ENCODE assay signal across 10 mouse cellular contexts in the genomic region with DNA sequence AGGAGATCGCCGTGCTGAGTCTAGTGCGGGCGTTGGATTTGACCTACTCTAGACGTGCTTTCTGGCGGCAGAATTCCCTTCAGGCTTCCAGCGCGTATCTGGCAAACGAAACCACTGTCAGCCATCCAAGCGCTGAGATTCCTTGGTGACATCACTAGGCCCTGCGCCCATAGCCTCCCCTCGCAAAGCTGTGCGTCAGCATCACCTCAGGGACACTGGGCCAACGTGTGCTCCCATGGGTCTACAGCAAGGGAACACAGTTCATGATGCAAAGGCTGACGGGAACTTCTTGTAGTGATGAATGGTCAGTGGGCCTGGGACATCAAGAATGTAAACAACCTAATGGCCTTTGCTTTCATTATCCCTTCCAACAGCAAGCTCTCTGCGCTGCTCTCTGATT.
A peak's percentile ranks its signal among the peaks of the same experiment; 100 is the strongest.
DNase-seq lines count a peak whose midpoint lies in the region; ATAC-seq and TF ChIP-seq lines count a peak whose summit lies in the region.
"Had no signal": no experiment of that assay in that cellular context is flagged by ENCODE, and none has a peak within 500 bp of the region (broad histone marks: within the 10 kb centered on the region; RNA-seq: fewer than 3 reads in every experiment).

No protein-coding gene starts in this region.

- WGBS in kidney, embryonic 14.5 days, result 68% methylated on average over 16 of the region's 16 CpGs
- 38% methylated on average over 16 of the region's 16 CpGs for WGBS in lung, embryonic 14.5 days

- no peaks in the 10 kb centered on the region for H3K36me3 ChIP-seq in kidney, embryonic 14.5 days (ENCODE audit: control insufficient read depth, insufficient read depth, low read length)
- H3K36me3 ChIP-seq in lung, embryonic 14.5 days (ENCODE audit: insufficient read depth), result no peaks in the 10 kb centered on the region
- H3K36me3 ChIP-seq: liver, embryonic 13.5 days had no signal

- no peaks in the 10 kb centered on the region for H3K27me3 ChIP-seq in kidney, embryonic 14.5 days (ENCODE audit: control insufficient read depth, insufficient read depth, low read length)
- no peaks in the 10 kb centered on the region for H3K27me3 ChIP-seq in lung, embryonic 14.5 days (ENCODE audit: insufficient read depth, low read length)
- H3K27me3 ChIP-seq: liver, embryonic 13.5 days had no signal

- H3K4me2 ChIP-seq in kidney, embryonic 14.5 days (replicated peaks; ENCODE audit: low read depth, low read length), result no peak overlapping the region
- peak overlapping the region; percentile 1; the same call in 1 of the 2 replicates for H3K4me2 ChIP-seq in lung, embryonic 14.5 days
- H3K4me2 ChIP-seq: liver, embryonic 13.5 days had no signal

- TF ChIP-seq CTCF in lung, embryonic 14.5 days (IDR thresholded peaks at IDR 0.05; ENCODE audit: low read depth), result no peak
- TF ChIP-seq CTCF in left cerebral cortex, adult 2 months (IDR thresholded peaks at IDR 0.05), result no peak

- H3K4me1 ChIP-seq in kidney, embryonic 14.5 days (ENCODE audit: control insufficient read depth, insufficient read depth, low read length), result peaks cover 9% of the 10 kb centered on the region
- H3K4me1 ChIP-seq in lung, embryonic 14.5 days (ENCODE audit: insufficient read depth), result no peaks in the 10 kb centered on the region
- H3K4me1 ChIP-seq: liver, embryonic 13.5 days had no signal

- no peaks in the 10 kb centered on the region for H3K9me3 ChIP-seq in kidney, embryonic 14.5 days (ENCODE audit: control insufficient read depth, low read length)
- no peaks in the 10 kb centered on the region for H3K9me3 ChIP-seq in lung, embryonic 14.5 days (ENCODE audit: low read depth, low read length)
- H3K9me3 ChIP-seq: liver, embryonic 13.5 days had no signal

- H3K9ac ChIP-seq in kidney, embryonic 14.5 days (ENCODE audit: low read depth, low read length), result no peak overlapping the region
- H3K9ac ChIP-seq in lung, embryonic 14.5 days, result no peak overlapping the region
- H3K9ac ChIP-seq: forebrain, postnatal 0 days; liver, embryonic 13.5 days had no signal

- no peak for ATAC-seq in kidney, embryonic 14.5 days (ENCODE audit: low FRiP score, low TSS enrichment)
- peak; percentile 95 for ATAC-seq in lung, embryonic 14.5 days (ENCODE audit: insufficient read depth)
- ATAC-seq: forebrain, postnatal 0 days had no signal

- H3K27ac ChIP-seq in kidney, embryonic 14.5 days (ENCODE audit: low read depth, low read length), result no peak overlapping the region
- H3K27ac ChIP-seq in lung, embryonic 14.5 days (ENCODE audit: low read depth), result 0 out of 2 replicates have a peak overlapping the region, but pooled peaks have one; percentile 22
- H3K27ac ChIP-seq in left cerebral cortex, adult 2 months, result no peak overlapping the region
- H3K27ac ChIP-seq: liver, embryonic 13.5 days had no signal

- peak; percentile 23 for DNase-seq in kidney, adult 11 months
- DNase-seq in heart, postnatal 14 days, result peak; percentile 73 to 78
- DNase-seq in lung, embryonic 14.5 days, result peak; percentile 84
- peak; percentile 13 for DNase-seq in urinary bladder, postnatal 10 days (ENCODE audit: low spot score)
- DNase-seq in cerebellum, adult 8-10 months, result no peak
- DNase-seq in layer of hippocampus, postnatal 14 days (ENCODE audit: low spot score in 2 of 2), result no peak
- DNase-seq in left cerebral cortex, adult 2 months (ENCODE audit: extremely low spot score in 1 of 2, low spot score in 2 of 2), result no peak
- DNase-seq: forebrain, postnatal 0 days; liver, embryonic 13.5 days had no signal

- no peak overlapping the region for H3K4me3 ChIP-seq in kidney, embryonic 14.5 days (ENCODE audit: low read length)
- H3K4me3 ChIP-seq in lung, embryonic 14.5 days (ENCODE audit: low read depth, low read length), result no peak overlapping the region
- no peak overlapping the region for H3K4me3 ChIP-seq in left cerebral cortex, adult 2 months
- H3K4me3 ChIP-seq: liver, embryonic 13.5 days had no signal

- intact Hi-C loops in heart, postnatal 14 days (cut with DNase I), result loop anchor here (1.0 to 10.0 kb wide), 5 partner anchors 97 to 658 kb away; a partner anchor contains a TSS
- intact Hi-C loops in left cerebral cortex, adult 2 months (cut with DNase I), result loop anchor here (1.0 kb wide), 2 partner anchors 504 to 658 kb away; no protein-coding TSS in a partner anchor

Comparison
In these comparisons a context has a peak if more than half of its experiments do, and no peak if none do; other contexts are left out.
1. DNase-seq: peak in kidney, adult 11 months (single experiment), heart, postnatal 14 days (2 of 2), lung, embryonic 14.5 days (single experiment) and urinary bladder, postnatal 10 days (single experiment); none in cerebellum, adult 8-10 months (single experiment), layer of hippocampus, postnatal 14 days (0 of 2) and left cerebral cortex, adult 2 months (0 of 2).